Mouse (Mus musculus): ENCODE data around the gene Morn2.

Gene Morn2

GRCm38 (mm10) chr17:80324521-80324920 lies 34.5 kb downstream of the Morn2 start:
- no peak for DNase-seq

GRCm38 (mm10) chr17:80325456-80325855 lies 35.5 kb downstream of the Morn2 start:
- no peak for DNase-seq

GRCm38 (mm10) chr17:80326431-80326830 lies 36.4 kb downstream of the Morn2 start:
- no peak for DNase-seq

- DNase-seq = no peak
Observed at GRCm38 (mm10) chr17:80332386-80332785, 42.4 kb downstream of the Morn2 start.

- no peak for DNase-seq
Observed at GRCm38 (mm10) chr17:80345277-80345676, 55.3 kb downstream of the Morn2 start.

- DNase-seq = no peak
Observed at GRCm38 (mm10) chr17:80346591-80347125, 56.7 kb downstream of the Morn2 start.

Measured in cerebellum, adult 9-11 months (tissue).